Mouse (Mus musculus) bone marrow, adult 2 months (tissue): Measurements from ENCODE around the gene 9630041A04Rik.

ENCODE experiments used
- CTCF ChIP-seq: fragments of 200-500 bp; IDR thresholded peaks from 2 replicates; pipeline ENCODE4 v1.5.1; 2011; ENCODE audit warnings: low read length, control low read depth; ENCODE audit not compliant: control insufficient read depth, insufficient read depth
- POLR2A ChIP-seq: fragments of 200-500 bp; IDR thresholded peaks from 2 replicates; pipeline ENCODE4 v1.6.1; 2011; ENCODE audit warnings: low read depth, mild to moderate bottlenecking, control low read depth, low read length, borderline replicate concordance; ENCODE audit not compliant: control insufficient read depth

DNA sequence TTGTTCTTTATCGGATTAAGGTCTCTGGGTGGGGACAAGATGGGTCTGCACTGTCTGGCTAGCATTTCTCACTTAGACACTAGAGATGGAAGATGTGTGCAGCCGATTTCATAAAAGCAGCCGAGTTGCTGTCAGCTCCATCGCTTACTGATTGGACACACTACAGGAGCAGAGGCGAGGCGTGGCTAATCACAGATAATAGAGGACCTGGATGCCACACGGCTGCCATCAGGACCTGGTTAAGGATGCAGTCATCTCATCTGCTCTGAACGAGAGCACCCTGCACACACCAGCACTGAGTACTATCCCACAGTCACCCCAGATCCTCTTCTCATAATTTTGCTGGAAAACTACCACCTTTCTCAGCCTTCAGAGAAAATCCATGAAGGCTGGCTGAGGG, 73.2 kb downstream of the 9630041A04Rik start:
- TF ChIP-seq CTCF (no peak), POLR2A (no peak)
